Mouse (Mus musculus) MEL (cell line): Measurements from ENCODE around the gene Ak6. TPM values are rescaled to one million over a fixed set of nuclear protein-coding genes. Genes with fewer than 3 reads are reported as not detected.

Source experiments
- DNase-seq: peaks from one replicate; pipeline ENCODE4 v3.0.0; 2011; ENCODE audit warnings: low read depth, low spot score
- H3K27ac ChIP-seq: 2 replicates; pipeline ENCODE4 v1.5.1; 2012; ENCODE audit warnings: low read depth, mild to moderate bottlenecking, control low read depth, low read length, moderate library complexity; ENCODE audit not compliant: control insufficient read depth
- H3K27me3 ChIP-seq, 2 experiments: fragments of 150-350 bp in 1 of 2; sonication (generic) in 1 of 2; 2 replicates each; pipeline ENCODE4 v1.6.1; 2012; ENCODE audit warnings: low read length in 2 of 2, mild to moderate bottlenecking in 2 of 2, improper control_type of control experiment in 1 of 2, moderate library complexity in 1 of 2; ENCODE audit not compliant: insufficient read depth in 2 of 2, control insufficient read depth in 1 of 2
- H3K36me3 ChIP-seq, 2 experiments: 2 replicates each; pipeline ENCODE4 v1.6.1; 2012 to 2014; ENCODE audit warnings: low read length in 2 of 2, improper control_type of control experiment in 1 of 2, inconsistent platforms in 1 of 2, mild to moderate bottlenecking in 1 of 2; ENCODE audit not compliant: insufficient read depth in 2 of 2, control insufficient read depth in 1 of 2
- H3K4me1 ChIP-seq, 2 experiments: fragments of 150-350 bp in 1 of 2; sonication (generic) in 1 of 2; 2 replicates each; pipeline ENCODE4 v1.6.1; 2012; ENCODE audit warnings: low read length in 2 of 2, improper control_type of control experiment in 1 of 2, mild to moderate bottlenecking in 1 of 2; ENCODE audit not compliant: insufficient read depth in 2 of 2, control insufficient read depth in 1 of 2
- H3K4me3 ChIP-seq, 2 experiments: fragments of 150-350 bp in 1 of 2; sonication (generic) in 1 of 2; 2 replicates each; pipeline ENCODE4 v1.5.1; 2012; ENCODE audit warnings: low read depth in 2 of 2, low read length in 2 of 2, mild to moderate bottlenecking in 2 of 2, moderate library complexity in 2 of 2, control low read depth in 1 of 2, improper control_type of control experiment in 1 of 2; ENCODE audit not compliant: control insufficient read depth in 1 of 2, insufficient read depth in 1 of 2
- H3K79me2 ChIP-seq: 2 replicates; pipeline ENCODE4 v1.6.1; 2012; ENCODE audit warnings: mild to moderate bottlenecking, low read length, moderate library complexity; ENCODE audit not compliant: control insufficient read depth, poor library complexity, insufficient read depth
- H3K9ac ChIP-seq: 2 replicates; pipeline ENCODE4 v1.6.1; 2012; ENCODE audit warnings: low read depth, mild to moderate bottlenecking, control low read depth, low read length, moderate library complexity; ENCODE audit not compliant: control insufficient read depth, poor library complexity, severe bottlenecking
- H3K9me3 ChIP-seq: fragments of 150-350 bp; sonication (generic); replicated peaks from 2 replicates; pipeline ENCODE4 v1.6.1; 2012; ENCODE audit warnings: mild to moderate bottlenecking, low read length, improper control_type of control experiment, moderate library complexity; ENCODE audit not compliant: insufficient read depth
- BHLHE40 ChIP-seq: IDR thresholded peaks from 2 replicates; pipeline ENCODE4 v1.6.1; 2012; ENCODE audit warnings: low read depth, mild to moderate bottlenecking, inconsistent platforms, low read length, improper control_type of control experiment, borderline replicate concordance
- CHD1 ChIP-seq: IDR thresholded peaks from 2 replicates; pipeline ENCODE4 v1.6.1; 2012; ENCODE audit warnings: low read depth, mild to moderate bottlenecking, inconsistent platforms, low read length, improper control_type of control experiment
- CHD2 ChIP-seq: IDR thresholded peaks from 2 replicates; pipeline ENCODE4 v1.6.1; 2011; ENCODE audit warnings: low read length, improper control_type of control experiment
- CTCF ChIP-seq, 3 experiments: IDR thresholded peaks in 2 of 3; conservative IDR thresholded peaks in 1 of 3; 2 replicates each; pipeline ENCODE4 v1.5.1; 2011 to 2012; ENCODE audit warnings: low read length in 3 of 3, low read depth in 2 of 3, mild to moderate bottlenecking in 2 of 3, improper control_type of control experiment in 1 of 3, inconsistent platforms in 1 of 3, mixed read lengths in 1 of 3, moderate library complexity in 1 of 3; ENCODE audit not compliant: control insufficient read depth in 1 of 3, insufficient read depth in 1 of 3, poor library complexity in 1 of 3, severe bottlenecking in 1 of 3
- E2F4 ChIP-seq: IDR thresholded peaks from 2 replicates; pipeline ENCODE4 v1.6.1; 2011; ENCODE audit warnings: low read depth, low read length, improper control_type of control experiment, borderline replicate concordance
- GABPA ChIP-seq: IDR thresholded peaks from 2 replicates; pipeline ENCODE4 v1.6.1; 2012; ENCODE audit warnings: low read depth, mild to moderate bottlenecking, inconsistent platforms, low read length, improper control_type of control experiment, moderate library complexity
- GATA1 ChIP-seq: IDR thresholded peaks from 2 replicates; pipeline ENCODE4 v1.6.1; 2011; ENCODE audit warnings: low read depth, low read length, improper control_type of control experiment
- JUND ChIP-seq: IDR thresholded peaks from 2 replicates; pipeline ENCODE4 v1.6.1; 2011; ENCODE audit warnings: low read depth, mild to moderate bottlenecking, improper control_type of control experiment, low read length
- MAX ChIP-seq: IDR thresholded peaks from 2 replicates; pipeline ENCODE4 v1.6.1; 2011; ENCODE audit warnings: low read length, improper control_type of control experiment
- MAZ ChIP-seq: IDR thresholded peaks from 2 replicates; pipeline ENCODE4 v1.6.1; 2012; ENCODE audit warnings: low read depth, mild to moderate bottlenecking, inconsistent platforms, low read length, improper control_type of control experiment
- MEF2A ChIP-seq: IDR thresholded peaks from 2 replicates; pipeline ENCODE4 v1.6.1; 2014; ENCODE audit warnings: low read depth, mild to moderate bottlenecking, inconsistent platforms, low read length, improper control_type of control experiment; ENCODE audit not compliant: poor library complexity, insufficient replicate concordance, severe bottlenecking; ENCODE audit errors: extremely low read depth
- MYB ChIP-seq: IDR thresholded peaks from 2 replicates; pipeline ENCODE4 v1.6.1; 2011; ENCODE audit warnings: mild to moderate bottlenecking, low read depth, low read length, improper control_type of control experiment
- MYC ChIP-seq: IDR thresholded peaks from 2 replicates; pipeline ENCODE4 v1.6.1; 2011; ENCODE audit warnings: low read depth, mild to moderate bottlenecking, low read length, improper control_type of control experiment, moderate library complexity
- NELFE ChIP-seq: IDR thresholded peaks from 2 replicates; pipeline ENCODE4 v1.6.1; 2011; ENCODE audit warnings: low read depth, low read length, improper control_type of control experiment
- POLR2A ChIP-seq, 2 experiments: IDR thresholded peaks; 2 replicates each; pipeline ENCODE4 v1.6.1; 2011 to 2012; ENCODE audit warnings: low read length in 2 of 2, mild to moderate bottlenecking in 2 of 2, control low read depth in 1 of 2, improper control_type of control experiment in 1 of 2, low read depth in 1 of 2, moderate library complexity in 1 of 2; ENCODE audit not compliant: control insufficient read depth in 1 of 2, insufficient read depth in 1 of 2, poor library complexity in 1 of 2
- POLR2AphosphoS2 ChIP-seq: IDR thresholded peaks from 2 replicates; pipeline ENCODE4 v1.6.1; 2011; ENCODE audit warnings: low read length, improper control_type of control experiment
- SMC3 ChIP-seq: IDR thresholded peaks from 2 replicates; pipeline ENCODE4 v1.6.1; 2011; ENCODE audit warnings: low read depth, low read length, improper control_type of control experiment
- TBP ChIP-seq: IDR thresholded peaks from 2 replicates; pipeline ENCODE4 v1.8.0; 2011; ENCODE audit warnings: low read depth, low read length, improper control_type of control experiment
- TCF12 ChIP-seq: IDR thresholded peaks from 2 replicates; pipeline ENCODE4 v1.6.1; 2014; ENCODE audit warnings: low read depth, mild to moderate bottlenecking, inconsistent platforms, low read length, improper control_type of control experiment, moderate library complexity
- USF1 ChIP-seq: IDR thresholded peaks from 2 replicates; pipeline ENCODE4 v1.6.1; 2014; ENCODE audit warnings: low read depth, mild to moderate bottlenecking, inconsistent platforms, low read length, improper control_type of control experiment, moderate library complexity
- USF2 ChIP-seq, 2 experiments: IDR thresholded peaks; 2 replicates each; pipeline ENCODE4 v1.6.1; 2011 to 2012; ENCODE audit warnings: improper control_type of control experiment in 2 of 2, low read length in 2 of 2, borderline replicate concordance in 1 of 2, inconsistent platforms in 1 of 2, low read depth in 1 of 2, mild to moderate bottlenecking in 1 of 2; ENCODE audit not compliant: insufficient read depth in 1 of 2
- ZMIZ1 ChIP-seq: IDR thresholded peaks from 2 replicates; pipeline ENCODE4 v1.6.1; 2012; ENCODE audit warnings: low read depth, mild to moderate bottlenecking, inconsistent platforms, low read length, improper control_type of control experiment, moderate library complexity
- ZNF384 ChIP-seq: IDR thresholded peaks from 2 replicates; pipeline ENCODE4 v1.6.1; 2012; ENCODE audit warnings: low read depth, mild to moderate bottlenecking, inconsistent platforms, low read length, improper control_type of control experiment
- polyA plus RNA-seq, 2 experiments: library from polyadenylated mRNA; stranded (reverse) in 1 of 2; unstranded in 1 of 2; fragments of >175 nt in 1 of 2; fragments of >200 nt in 1 of 2; gene quantifications; 2 replicates each; pipeline versions ENCODE4 v1.2.1 to v1.2.4; 2012; ENCODE audit warnings: low replicate concordance in 2 of 2, low read depth in 1 of 2; ENCODE audit not compliant: insufficient read length in 2 of 2, insufficient read depth in 1 of 2, missing spikeins in 1 of 2
- total RNA-seq: library from RNA; depleted of rRNA; stranded (reverse); fragments of 300-350 nt; gene quantifications from 2 replicates; pipeline ENCODE4 v1.2.3, GENCODE M21; 2012

The Ak6 gene
- total and polyA plus RNA-seq, 3 experiments, result 199 to 234 (median 216) TPM

- peaks cover 37% of the 10 kb centered on the region for H3K79me2 ChIP-seq
- DNase-seq, result no peak
- H3K27me3 ChIP-seq, result no peaks in the 10 kb centered on the region
- H3K27ac ChIP-seq, result peak within 1 kb of the TSS; percentile 91
- H3K9me3 ChIP-seq, result no peaks in the 10 kb centered on the region
- H3K4me3 ChIP-seq, result peak within 1 kb of the TSS; percentile 81 to 83
- peaks cover 0 to 3% of the 10 kb centered on the region in 2 experiments; a peak in 2 of 4 replicates for H3K4me1 ChIP-seq
- TF ChIP-seq E2F4 (0 out of 2 replicates have a peak, but pooled peaks have one; percentile 58), TBP (peak; percentile 10; the same call in 1 of the 2 replicates), ZMIZ1 (0 out of 2 replicates have a peak, but pooled peaks have one; percentile 9), USF2 (IDR thresholded peaks at IDR 0.05; ENCODE audit: borderline replicate concordance in 1 of 2, insufficient read depth in 1 of 2, low read depth in 1 of 2, low read length in 2 of 2) (no peak), NELFE (peak; percentile 45; the same call in 1 of the 2 replicates), POLR2A (IDR thresholded peaks at IDR 0.05; ENCODE audit: control insufficient read depth in 1 of 2, insufficient read depth in 1 of 2, low read depth in 1 of 2, low read length in 2 of 2, poor library complexity in 1 of 2) (peak in 1 of 2 experiments; percentile 38; a peak in 2 of 4 replicates), MYB (peak; percentile 83), TCF12 (no peak)
- TF ChIP-seq, all 39 proteins: peak for 6
- peak within 1 kb of the TSS; percentile 96 for H3K9ac ChIP-seq
- H3K36me3 ChIP-seq, result peaks cover 8 to 18% of the 10 kb centered on the region in 2 experiments
Measured at GRCm38 (mm10) chr13:100651439-100652186, 834 bp downstream of the Ak6 start, which contains the start of gene Taf9. Gene Taf9, plus strand, starts transcription at chr13:100651579.

- H3K27me3 ChIP-seq, result no peaks in the 10 kb centered on the region
- peaks cover 6 to 17% of the 10 kb centered on the region in 2 experiments for H3K36me3 ChIP-seq
- no peaks in the 10 kb centered on the region; a peak in 1 of 4 replicates for H3K4me1 ChIP-seq
- no peak overlapping the region for H3K4me3 ChIP-seq
- no peak overlapping the region for H3K27ac ChIP-seq
- DNase-seq, result no peak
- H3K9ac ChIP-seq, result no peak overlapping the region
- TF ChIP-seq CTCF (IDR thresholded peaks at IDR 0.05 in 2 of 3, conservative IDR thresholded peaks at IDR 0.05 in 1 of 3; ENCODE audit: control insufficient read depth in 1 of 3, insufficient read depth in 1 of 3, low read depth in 2 of 3, low read length in 3 of 3, poor library complexity in 1 of 3, severe bottlenecking in 1 of 3) (no peak), MAX (no peak), GATA1 (no peak), ZNF384 (no peak), MAZ (no peak), BHLHE40 (no peak), USF1 (no peak), E2F4 (no peak), POLR2A (IDR thresholded peaks at IDR 0.05; ENCODE audit: control insufficient read depth in 1 of 2, insufficient read depth in 1 of 2, low read depth in 1 of 2, low read length in 2 of 2, poor library complexity in 1 of 2) (no peak), GABPA (no peak), MYC (no peak), CHD1 (no peak), CHD2 (no peak), JUND (no peak), POLR2AphosphoS2 (no peak), SMC3 (no peak), MEF2A (no peak), MYB (no peak)
- TF ChIP-seq, all 39 proteins: peak for 0
- H3K79me2 ChIP-seq, result peaks cover 14% of the 10 kb centered on the region
- no peaks in the 10 kb centered on the region for H3K9me3 ChIP-seq
Measured at GRCm38 (mm10) chr13:100658091-100658490, 7.3 kb downstream of the Ak6 start.
